Mouse (Mus musculus): Measurements from ENCODE around the gene Pgbd5. TPM values are rescaled to one million over a fixed set of nuclear protein-coding genes. Genes with fewer than 3 reads are reported as not detected.

Pgbd5 gene
- total RNA-seq, 2 experiments from 2014 or later: 291 to 304 TPM

DNA sequence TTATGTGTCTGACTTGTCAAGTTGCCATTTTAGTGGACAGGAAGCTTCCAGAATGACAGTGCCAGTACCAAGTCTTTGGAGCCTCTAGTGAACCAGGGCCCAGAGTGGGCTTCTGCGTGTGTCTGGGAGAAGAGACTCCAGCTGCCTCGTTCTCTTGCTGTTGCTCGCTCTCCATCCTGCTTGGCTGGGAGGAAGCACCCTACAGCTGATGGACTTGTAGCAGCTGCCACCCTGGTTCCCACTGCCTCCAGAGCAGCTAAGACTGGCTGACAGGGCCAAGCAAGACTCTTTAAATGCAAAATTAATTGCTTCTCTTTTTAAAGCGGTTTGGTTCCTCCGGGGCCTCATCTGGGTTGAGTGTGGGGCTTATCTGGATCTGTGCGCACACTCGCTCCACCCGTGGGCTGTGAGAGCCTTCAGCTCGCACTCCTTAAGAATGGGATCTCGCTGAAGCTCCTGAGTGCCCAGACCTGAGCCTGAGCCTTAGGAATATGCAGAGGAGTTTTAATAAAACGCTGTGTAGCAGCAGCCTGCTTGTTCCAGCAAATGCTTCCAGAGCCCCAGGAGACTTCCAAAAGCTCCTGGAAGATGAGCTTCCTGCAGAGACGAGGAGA, 118.1 kb downstream of the Pgbd5 start:
- TF ChIP-seq CTCF (conservative IDR thresholded peaks at IDR 0.05): no peak
- no peak overlapping the region for H3K4me3 ChIP-seq
- peak overlapping the region; percentile 71 for H3K27ac ChIP-seq
- DNase-seq (ENCODE audit: low spot score in 2 of 2): no peak

DNA sequence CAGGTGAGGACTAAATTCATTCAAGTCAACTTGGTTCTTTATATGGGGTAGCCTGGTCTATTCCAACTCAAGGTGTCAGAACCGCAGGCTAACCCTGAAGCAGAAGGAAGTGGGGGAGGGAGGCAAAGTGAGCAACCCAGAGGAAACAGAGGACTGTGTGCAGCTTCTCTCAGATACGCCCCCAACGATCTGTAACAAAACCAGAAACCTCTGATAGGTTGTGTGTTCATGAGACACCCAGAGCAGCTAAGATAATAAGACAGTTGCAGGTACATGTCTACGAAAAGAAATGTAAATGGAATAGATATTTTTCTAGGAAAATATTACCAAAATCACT, 120.2 kb downstream of the Pgbd5 start:
- Histone ChIP-seq H3K27ac (no peak overlapping the region), H3K4me3 (no peak overlapping the region)
- no peak for DNase-seq (ENCODE audit: low spot score in 2 of 2)
- no peak for TF ChIP-seq CTCF (conservative IDR thresholded peaks at IDR 0.05)

Other genes starting within 250 kb of the Pgbd5 start
- gene Galnt2, start 208.3 kb downstream of the Pgbd5 start, total RNA-seq (2021): 10 to 100 TPM; 34.5 to 44.5 TPM
- 10 to 100 TPM; 45.3 to 49.0 TPM for gene Cog2, start 81.1 kb upstream of the Pgbd5 start, total RNA-seq (2021)
- gene Agt, start 130.0 kb upstream of the Pgbd5 start, total RNA-seq (2021): 10 to 100 TPM; 29.9 to 33.9 TPM
- gene Capn9, start 136.5 kb upstream of the Pgbd5 start, total RNA-seq (2021): under 1 TPM; 0.34 to 0.79 TPM
- 10 to 100 TPM; 76.5 to 77.4 TPM for gene 2310022B05Rik, start 223.7 kb upstream of the Pgbd5 start, total RNA-seq (2021)